Mouse (Mus musculus) erythroblast, embryonic 14.5 days (primary cell): ENCODE data around the gene Ubr7. TPM values are rescaled to one million over a fixed set of nuclear protein-coding genes. Genes with fewer than 3 reads are reported as not detected.

Experiments
- H3K27me3 ChIP-seq: 2 replicates; pipeline ENCODE4 v1.6.1; 2012; ENCODE audit warnings: inconsistent platforms; ENCODE audit not compliant: control insufficient read depth
- H3K36me3 ChIP-seq: 2 replicates; pipeline ENCODE4 v1.6.1; 2012; ENCODE audit warnings: mild to moderate bottlenecking, inconsistent platforms; ENCODE audit not compliant: control insufficient read depth
- H3K4me1 ChIP-seq: 2 replicates; pipeline ENCODE4 v1.6.1; 2012; ENCODE audit warnings: inconsistent platforms; ENCODE audit not compliant: control insufficient read depth
- H3K4me3 ChIP-seq: replicated peaks from 2 replicates; pipeline ENCODE3; 2012; ENCODE audit warnings: moderate library complexity, mild to moderate bottlenecking, inconsistent platforms
- H3K9me3 ChIP-seq: 2 replicates; pipeline ENCODE4 v1.6.1; 2012; ENCODE audit warnings: low read length, inconsistent platforms, mixed read lengths; ENCODE audit not compliant: control insufficient read depth
- GATA1 ChIP-seq: IDR thresholded peaks from 2 replicates; pipeline ENCODE4 v1.6.1; 2012; ENCODE audit warnings: low read length, inconsistent platforms, mixed read lengths
- TAL1 ChIP-seq: IDR thresholded peaks from 3 replicates; pipeline ENCODE4 v1.6.1; 2012; ENCODE audit warnings: low read length, inconsistent platforms, mixed read lengths
- polyA plus RNA-seq: library from polyadenylated mRNA; stranded (reverse); fragments of >175 nt; gene quantifications from 2 replicates; pipeline ENCODE4 v1.2.3, GENCODE M21; 2012

The Ubr7 gene
- 1.8 TPM in 2 replicates for polyA plus RNA-seq

- Histone ChIP-seq H3K27me3 (no peaks in the 10 kb centered on the region), H3K36me3 (peaks cover 53% of the 10 kb centered on the region), H3K4me1 (peaks cover 44% of the 10 kb centered on the region), H3K9me3 (peaks cover 2% of the 10 kb centered on the region; the same call in 1 of the 2 replicates), H3K4me3 (peak within 1 kb of the TSS; percentile 97)
- TF ChIP-seq GATA1 (no peak), TAL1 (no peak)
Observed at GRCm38 (mm10) chr12:102757689-102758402, at the start of gene Ubr7, which contains the start of the genes Gm28051 and Gon7. TSS of gene Ubr7 (plus strand) at chr12:102757967. TSS of gene Gm28051 (minus strand) at chr12:102757765. TSS of gene Gon7 (minus strand) at chr12:102757803.

- peaks cover 24% of the 10 kb centered on the region for H3K4me1 ChIP-seq
- H3K36me3 ChIP-seq, result no peaks in the 10 kb centered on the region
- H3K9me3 ChIP-seq, result no peaks in the 10 kb centered on the region
- H3K27me3 ChIP-seq, result peaks cover 30% of the 10 kb centered on the region
- TF ChIP-seq GATA1, result no peak
- no peak for TF ChIP-seq TAL1
- no peak overlapping the region for H3K4me3 ChIP-seq
Observed at GRCm38 (mm10) chr12:102708220-102708619, 49.5 kb upstream of the Ubr7 start.

GRCm38 (mm10) chr12:102709896-102710295 lies 47.9 kb upstream of the Ubr7 start:
- peaks cover 17% of the 10 kb centered on the region for H3K27me3 ChIP-seq
- no peak overlapping the region for H3K4me3 ChIP-seq
- TF ChIP-seq TAL1, result no peak
- TF ChIP-seq GATA1, result no peak
- H3K4me1 ChIP-seq, result peaks cover 11% of the 10 kb centered on the region
- H3K36me3 ChIP-seq, result no peaks in the 10 kb centered on the region
- no peaks in the 10 kb centered on the region for H3K9me3 ChIP-seq

GRCm38 (mm10) chr12:102710851-102711375 lies 46.9 kb upstream of the Ubr7 start:
- H3K9me3 ChIP-seq, result no peaks in the 10 kb centered on the region
- no peak overlapping the region for H3K4me3 ChIP-seq
- H3K36me3 ChIP-seq, result no peaks in the 10 kb centered on the region
- H3K27me3 ChIP-seq, result peaks cover 12% of the 10 kb centered on the region
- peaks cover 3% of the 10 kb centered on the region; the same call in 1 of the 2 replicates for H3K4me1 ChIP-seq
- TF ChIP-seq TAL1, result no peak
- TF ChIP-seq GATA1, result no peak

- no peaks in the 10 kb centered on the region for H3K36me3 ChIP-seq
- H3K4me3 ChIP-seq, result no peak overlapping the region
- no peaks in the 10 kb centered on the region for H3K9me3 ChIP-seq
- TF ChIP-seq TAL1 (no peak), GATA1 (no peak)
- peaks cover 1% of the 10 kb centered on the region; the same call in 1 of the 2 replicates for H3K4me1 ChIP-seq
- H3K27me3 ChIP-seq, result no peaks in the 10 kb centered on the region
Observed at GRCm38 (mm10) chr12:102713153-102713865, 44.5 kb upstream of the Ubr7 start.

- peaks cover 1% of the 10 kb centered on the region; the same call in 1 of the 2 replicates for H3K4me1 ChIP-seq
- no peaks in the 10 kb centered on the region for H3K9me3 ChIP-seq
- H3K27me3 ChIP-seq, result no peaks in the 10 kb centered on the region
- H3K36me3 ChIP-seq, result no peaks in the 10 kb centered on the region
- no peak overlapping the region for H3K4me3 ChIP-seq
- TF ChIP-seq TAL1 (no peak), GATA1 (no peak)
Observed at GRCm38 (mm10) chr12:102714116-102714515, 43.7 kb upstream of the Ubr7 start.

- TF ChIP-seq TAL1 (no peak), GATA1 (no peak)
- Histone ChIP-seq H3K36me3 (no peaks in the 10 kb centered on the region), H3K9me3 (no peaks in the 10 kb centered on the region), H3K27me3 (no peaks in the 10 kb centered on the region), H3K4me1 (peaks cover 1% of the 10 kb centered on the region; the same call in 1 of the 2 replicates), H3K4me3 (no peak overlapping the region)
Observed at GRCm38 (mm10) chr12:102714654-102715395, 42.9 kb upstream of the Ubr7 start.

GRCm38 (mm10) chr12:102719552-102720315 lies 38.0 kb upstream of the Ubr7 start:
- no peaks in the 10 kb centered on the region for H3K9me3 ChIP-seq
- no peaks in the 10 kb centered on the region for H3K27me3 ChIP-seq
- no peaks in the 10 kb centered on the region; the same call in 1 of the 2 replicates for H3K4me1 ChIP-seq
- no peak overlapping the region for H3K4me3 ChIP-seq
- TF ChIP-seq TAL1 (no peak), GATA1 (no peak)
- no peaks in the 10 kb centered on the region for H3K36me3 ChIP-seq
